In the genomic region with DNA sequence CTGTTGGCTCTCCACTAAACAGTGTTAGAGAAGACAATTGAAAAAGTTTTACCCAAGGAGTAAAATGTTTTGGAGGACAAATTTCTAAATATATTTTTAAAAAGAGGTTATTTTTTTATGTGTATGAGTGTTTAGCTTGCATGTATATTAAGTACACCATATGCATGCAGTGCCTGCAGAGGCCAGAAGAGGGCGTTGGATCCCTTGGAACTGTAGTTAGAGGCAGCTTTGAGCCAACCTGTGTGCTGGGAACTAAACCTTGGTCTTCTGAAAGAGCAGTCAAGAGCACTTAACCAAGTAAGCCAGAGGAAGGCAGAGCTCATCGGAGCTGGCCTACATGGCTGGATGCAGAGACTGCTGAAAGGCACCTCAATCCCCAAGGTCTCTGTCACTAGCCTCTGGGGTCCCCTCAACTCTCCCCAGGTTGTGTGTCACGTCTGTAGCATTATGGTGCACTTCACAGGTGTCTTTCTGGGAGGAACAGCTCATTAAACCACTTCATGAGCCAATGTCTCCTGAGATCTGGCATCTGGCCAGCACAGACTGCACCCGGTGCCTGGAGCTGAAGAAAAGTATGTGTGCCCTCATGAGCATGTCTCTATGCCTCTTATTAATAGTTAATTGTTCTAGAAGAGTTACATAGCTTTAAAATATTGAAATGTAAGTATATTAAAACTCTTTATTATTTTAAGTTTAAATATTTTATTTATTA, we compare ENCODE assay signal across 11 mouse cellular contexts.
DNase-seq lines count a peak whose midpoint lies in the region; ATAC-seq and TF ChIP-seq lines count a peak whose summit lies in the region.
"Had no signal": no experiment of that assay in that cellular context is flagged by ENCODE, and none has a peak within 500 bp of the region (broad histone marks: within the 10 kb centered on the region; RNA-seq: fewer than 3 reads in every experiment).

No protein-coding gene starts in this region.

- H3K27me3 ChIP-seq in heart, adult 2 months (ENCODE audit: control insufficient read depth, insufficient read depth, low read length): no peaks in the 10 kb centered on the region
- H3K27me3 ChIP-seq in lung, embryonic 14.5 days (ENCODE audit: insufficient read depth, low read length): no peaks in the 10 kb centered on the region
- H3K27me3 ChIP-seq in G1E (ENCODE audit: insufficient read depth, low read length): peaks cover 50% of the 10 kb centered on the region
- H3K27me3 ChIP-seq: limb, embryonic 12.5 days; Patski had no signal

- WGBS in heart, adult 2 months: 34% methylated on average over 4 of the region's 4 CpGs
- WGBS in lung, embryonic 14.5 days: 31% methylated on average over 4 of the region's 4 CpGs

- intact Hi-C loops in heart, adult 2 months (cut with DNase I): no loop called here
- intact Hi-C loops in heart, postnatal 14 days (cut with DNase I): no loop called here

- no peaks in the 10 kb centered on the region for H3K79me2 ChIP-seq in heart, adult 2 months (replicated peaks; ENCODE audit: control insufficient read depth, insufficient read depth, low read length)

- TF ChIP-seq POLR2A in heart, adult 2 months (IDR thresholded peaks at IDR 0.05; ENCODE audit: insufficient read depth, low read depth, low read length): no peak
- TF ChIP-seq POLR2A in brain, embryonic 14.5 days (IDR thresholded peaks at IDR 0.05; ENCODE audit: borderline replicate concordance, extremely low read depth, insufficient read depth, insufficient read length, poor library complexity, severe bottlenecking): no peak

- no peak for TF ChIP-seq EP300 in heart, adult 2 months (IDR thresholded peaks at IDR 0.05; ENCODE audit: insufficient read depth, low read depth, low read length)

- H3K4me3 ChIP-seq in heart, adult 2 months: no peak overlapping the region
- no peak overlapping the region for H3K4me3 ChIP-seq in lung, embryonic 14.5 days (ENCODE audit: low read depth, low read length)
- H3K4me3 ChIP-seq in G1E (ENCODE audit: low read depth, low read length): no peak overlapping the region
- H3K4me3 ChIP-seq: limb, embryonic 12.5 days; midbrain, embryonic 12.5 days had no signal

- peak; percentile 31 for TF ChIP-seq CTCF in heart, adult 2 months (IDR thresholded peaks at IDR 0.05)
- no peak; the same call in 1 of the 2 replicates for TF ChIP-seq CTCF in lung, embryonic 14.5 days (IDR thresholded peaks at IDR 0.05; ENCODE audit: low read depth)
- peak; percentile 23; the same call in 1 of the 2 replicates for TF ChIP-seq CTCF in G1E (IDR thresholded peaks at IDR 0.05; ENCODE audit: low read depth, low read length)
- TF ChIP-seq CTCF in brain, embryonic 14.5 days (IDR thresholded peaks at IDR 0.05; ENCODE audit: borderline replicate concordance, extremely low read depth, insufficient read depth, insufficient read length): peak; percentile 24; the same call in 1 of the 2 replicates

- DNase-seq in heart, adult 2 months: no peak
- no peak for DNase-seq in heart, postnatal 14 days
- peak; percentile 70 for DNase-seq in lung, embryonic 14.5 days
- no peak for DNase-seq in lung, adult 18-20 months
- no peak for DNase-seq in G1E (ENCODE audit: low spot score)
- peak; percentile 56 for DNase-seq in brain, embryonic 14.5 days (ENCODE audit: low read depth)
- DNase-seq: thymus, adult 2 months had no signal

- no peaks in the 10 kb centered on the region for H3K9me3 ChIP-seq in lung, embryonic 14.5 days (ENCODE audit: low read depth, low read length)
- H3K9me3 ChIP-seq in G1E (replicated peaks): no peaks in the 10 kb centered on the region
- H3K9me3 ChIP-seq: midbrain, embryonic 12.5 days had no signal

- no peak overlapping the region for H3K9ac ChIP-seq in heart, adult 2 months (ENCODE audit: low read depth, low read length)
- no peak overlapping the region for H3K9ac ChIP-seq in lung, embryonic 14.5 days
- H3K9ac ChIP-seq: limb, embryonic 12.5 days; midbrain, embryonic 12.5 days had no signal

- H3K27ac ChIP-seq in heart, adult 2 months: no peak overlapping the region
- H3K27ac ChIP-seq in lung, embryonic 14.5 days (ENCODE audit: low read depth): no peak overlapping the region
- H3K27ac ChIP-seq: midbrain, embryonic 12.5 days had no signal

- no peak for ATAC-seq in lung, embryonic 14.5 days (ENCODE audit: insufficient read depth)
- ATAC-seq in G1E (ENCODE audit: extremely low read depth, insufficient number of reproducible peaks, low FRiP score, poor library complexity, severe bottlenecking): no peak
- ATAC-seq in erythroid progenitor cell, adult 5-6 weeks (replicated peaks; ENCODE audit: low FRiP score, poor library complexity, severe bottlenecking): no peak
- ATAC-seq: Patski had no signal

- H3K36me3 ChIP-seq in heart, adult 2 months (ENCODE audit: control insufficient read depth, insufficient read depth, low read length): no peaks in the 10 kb centered on the region
- H3K36me3 ChIP-seq in lung, embryonic 14.5 days (ENCODE audit: insufficient read depth): no peaks in the 10 kb centered on the region
- H3K36me3 ChIP-seq in G1E (replicated peaks): no peaks in the 10 kb centered on the region
- H3K36me3 ChIP-seq: limb, embryonic 12.5 days; midbrain, embryonic 12.5 days had no signal

- H3K4me1 ChIP-seq in heart, adult 2 months (ENCODE audit: control insufficient read depth, insufficient read depth, low read length): no peaks in the 10 kb centered on the region
- no peaks in the 10 kb centered on the region for H3K4me1 ChIP-seq in lung, embryonic 14.5 days (ENCODE audit: insufficient read depth)
- peaks cover 4% of the 10 kb centered on the region; the same call in 1 of the 2 replicates for H3K4me1 ChIP-seq in G1E (ENCODE audit: insufficient read depth, low read depth, low read length)
- H3K4me1 ChIP-seq: midbrain, embryonic 12.5 days had no signal

- H3K4me2 ChIP-seq in lung, embryonic 14.5 days: no peak overlapping the region
- H3K4me2 ChIP-seq: limb, embryonic 12.5 days; midbrain, embryonic 12.5 days had no signal

Comparison
In these comparisons a context has a peak if more than half of its experiments do, and no peak if none do; other contexts are left out.
1. DNase-seq: peak in lung, embryonic 14.5 days (single experiment) and brain, embryonic 14.5 days (single experiment); none in heart, adult 2 months (0 of 2), heart, postnatal 14 days (0 of 2), lung, adult 18-20 months (0 of 2) and G1E (single experiment).